Mouse (Mus musculus) stomach, embryonic 14.5 days (tissue): ENCODE results near the gene Ap2b1. TPM values are rescaled to one million over a fixed set of nuclear protein-coding genes. Genes with fewer than 3 reads are reported as not detected.

Experiments used
- ATAC-seq: fragments of 200-750 bp; cut with Nextera tagmentation; 2 replicates; pipeline ENCODE4 v1.8.0; 2017; ENCODE audit warnings: low read depth, moderate TSS enrichment; ENCODE audit not compliant: insufficient number of reproducible peaks, insufficient read depth, low FRiP score
- H3K27ac ChIP-seq: fragments of 300-500 bp; sonication (generic); 2 replicates; pipeline ENCODE4 v1.5.1; 2014; ENCODE audit warnings: mild to moderate bottlenecking, low read length, moderate library complexity, mixed read lengths
- H3K27me3 ChIP-seq: fragments of 300-500 bp; sonication (generic); 2 replicates; pipeline ENCODE4 v1.6.1; 2014; ENCODE audit warnings: low read length, control low read depth, mixed read lengths; ENCODE audit not compliant: control insufficient read depth, insufficient read depth
- H3K36me3 ChIP-seq: fragments of 300-500 bp; sonication (generic); 2 replicates; pipeline ENCODE4 v1.6.1; 2014; ENCODE audit warnings: mild to moderate bottlenecking, control low read depth, low read length, moderate library complexity, mixed read lengths; ENCODE audit not compliant: control insufficient read depth, insufficient read depth
- H3K4me1 ChIP-seq: fragments of 300-500 bp; sonication (generic); 2 replicates; pipeline ENCODE4 v1.6.1; 2014; ENCODE audit warnings: low read length, control low read depth, mixed read lengths; ENCODE audit not compliant: control insufficient read depth, insufficient read depth
- H3K4me2 ChIP-seq: fragments of 300-500 bp; sonication (generic); replicated peaks from 2 replicates; pipeline ENCODE4 v1.6.1; 2014; ENCODE audit warnings: low read depth, low read length, control low read depth
- H3K4me3 ChIP-seq: fragments of 300-500 bp; sonication (generic); 2 replicates; pipeline ENCODE4 v1.5.1; 2014; ENCODE audit warnings: low read depth, low read length, control low read depth
- H3K9ac ChIP-seq: fragments of 300-500 bp; sonication (generic); replicated peaks from 2 replicates; pipeline ENCODE4 v1.6.1; 2014; ENCODE audit warnings: low read depth, mild to moderate bottlenecking, control low read depth, low read length, moderate library complexity, mixed read lengths
- H3K9me3 ChIP-seq: fragments of 300-500 bp; sonication (generic); 2 replicates; pipeline ENCODE4 v1.6.1; 2016; ENCODE audit warnings: low read depth, low read length, control low read depth; ENCODE audit not compliant: control insufficient read depth
- WGBS: fragments of 180-500 bp; shearing (Covaris S2); extraction: QIAGEN DNeasy Blood & Tissue Kit; methylation state at CpG from one replicate; pipeline ENCODE4 v1.1.7; 2014; 5-methylcytosine and 5-hydroxymethylcytosine counted together
- polyA plus RNA-seq: library from polyadenylated mRNA; unstranded; fragments of >200 nt; fragmentation: Nextera tagmentation; extraction: Ambion mirVana; gene quantifications from 2 replicates; pipeline ENCODE4 v1.2.1, GENCODE M21; 2014

The Ap2b1 gene
- polyA plus RNA-seq, 1 experiment from 2014 or later, result 68.6 TPM

- H3K27ac ChIP-seq, result no peak overlapping the region
- peak overlapping the region; percentile 52 for H3K9ac ChIP-seq
- 0 out of 2 replicates have a peak, but pooled peaks have one; percentile 14 for ATAC-seq
- peak overlapping the region; percentile 57 for H3K4me3 ChIP-seq
- no peaks in the 10 kb centered on the region for H3K27me3 ChIP-seq
- no peaks in the 10 kb centered on the region for H3K9me3 ChIP-seq
- H3K4me2 ChIP-seq, result peak overlapping the region; percentile 90
- under 1% methylated on average over 30 of the region's 40 CpGs for WGBS
- peaks cover 4% of the 10 kb centered on the region for H3K4me1 ChIP-seq
- no peaks in the 10 kb centered on the region for H3K36me3 ChIP-seq
Observed at GRCm38 (mm10) chr11:83409792-83410291, 111.0 kb downstream of the Ap2b1 start.

GRCm38 (mm10) chr11:83410510-83410909, 111.7 kb downstream of the Ap2b1 start:
- H3K27me3 ChIP-seq, result no peaks in the 10 kb centered on the region
- H3K27ac ChIP-seq, result no peak overlapping the region
- peaks cover 4% of the 10 kb centered on the region for H3K4me1 ChIP-seq
- no peak for ATAC-seq
- H3K9ac ChIP-seq, result no peak overlapping the region
- H3K9me3 ChIP-seq, result no peaks in the 10 kb centered on the region
- peak overlapping the region; percentile 90; the same call in 1 of the 2 replicates for H3K4me2 ChIP-seq
- WGBS, result 53% methylated on average over 6 of the region's 6 CpGs
- H3K4me3 ChIP-seq, result 0 out of 2 replicates have a peak overlapping the region, but pooled peaks have one; percentile 57
- no peaks in the 10 kb centered on the region for H3K36me3 ChIP-seq

DNA sequence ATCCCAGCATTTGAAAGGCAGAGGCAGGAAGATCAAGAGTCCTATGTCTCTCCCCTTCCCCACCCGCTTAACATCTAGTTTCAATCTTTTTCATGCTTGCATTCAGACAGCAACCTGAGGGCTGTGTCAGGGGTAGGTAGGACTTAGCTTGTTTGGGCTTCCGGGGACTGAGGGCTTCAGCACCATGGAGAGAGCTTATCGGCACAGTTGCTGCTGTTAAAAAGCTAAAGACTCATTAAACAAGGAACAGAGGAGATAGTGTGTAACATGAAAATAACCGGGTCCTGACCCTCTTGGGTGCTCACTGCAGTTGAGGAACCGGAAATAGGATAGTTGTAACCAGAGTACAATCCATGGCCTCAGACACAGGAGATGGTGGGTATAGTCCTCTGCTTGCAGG, 118.3 kb downstream of the Ap2b1 start:
- Histone ChIP-seq H3K4me1 (no peaks in the 10 kb centered on the region), H3K36me3 (no peaks in the 10 kb centered on the region), H3K4me3 (no peak overlapping the region), H3K27ac (no peak overlapping the region), H3K9me3 (no peaks in the 10 kb centered on the region), H3K27me3 (peaks cover 23% of the 10 kb centered on the region), H3K9ac (no peak overlapping the region), H3K4me2 (no peak overlapping the region)
- ATAC-seq, result no peak
- 5% methylated on average over 5 of the region's 5 CpGs for WGBS

DNA sequence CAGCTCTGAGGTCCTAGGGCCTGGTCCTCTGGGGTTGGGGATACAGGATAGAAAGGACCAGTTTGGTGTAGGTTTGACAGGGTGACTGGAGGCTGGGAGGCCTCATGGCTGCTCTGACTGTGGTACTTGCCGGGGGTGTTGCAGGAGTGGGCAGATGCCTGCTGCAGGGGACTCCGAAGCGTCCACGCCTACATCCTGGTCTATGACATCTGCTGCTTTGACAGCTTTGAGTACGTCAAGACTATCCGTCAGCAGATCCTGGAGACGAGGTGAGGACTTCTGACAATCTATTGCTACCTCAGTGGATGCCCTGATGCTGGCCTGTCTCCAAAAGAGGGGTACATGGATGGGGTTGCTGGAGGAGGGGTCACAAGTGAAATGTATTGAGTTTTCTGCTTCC, 118.9 kb downstream of the Ap2b1 start:
- Histone ChIP-seq H3K4me1 (no peaks in the 10 kb centered on the region), H3K9me3 (no peaks in the 10 kb centered on the region), H3K27ac (no peak overlapping the region), H3K4me3 (no peak overlapping the region), H3K27me3 (peaks cover 23% of the 10 kb centered on the region), H3K36me3 (no peaks in the 10 kb centered on the region), H3K9ac (no peak overlapping the region), H3K4me2 (no peak overlapping the region)
- ATAC-seq, result no peak
- 75% methylated on average over 7 of the region's 7 CpGs for WGBS

DNA sequence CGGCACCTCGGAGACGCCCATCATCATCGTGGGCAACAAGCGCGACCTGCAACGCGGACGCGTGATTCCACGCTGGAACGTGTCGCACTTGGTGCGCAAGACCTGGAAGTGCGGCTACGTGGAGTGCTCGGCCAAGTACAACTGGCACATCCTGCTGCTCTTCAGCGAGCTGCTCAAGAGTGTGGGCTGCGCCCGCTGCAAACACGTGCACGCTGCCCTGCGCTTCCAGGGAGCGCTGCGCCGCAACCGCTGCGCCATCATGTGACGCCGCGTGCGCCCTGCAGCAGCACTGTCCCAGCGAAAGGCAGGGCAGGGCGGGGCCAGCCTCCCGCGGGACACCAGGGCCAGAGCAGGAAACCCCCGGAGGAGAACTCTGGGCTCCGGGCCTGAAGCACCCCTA, 119.7 kb downstream of the Ap2b1 start:
- 8% methylated on average over 38 of the region's 38 CpGs for WGBS
- Histone ChIP-seq H3K4me2 (no peak overlapping the region), H3K4me1 (no peaks in the 10 kb centered on the region), H3K27ac (no peak overlapping the region), H3K27me3 (peaks cover 23% of the 10 kb centered on the region), H3K9me3 (no peaks in the 10 kb centered on the region), H3K4me3 (no peak overlapping the region), H3K36me3 (no peaks in the 10 kb centered on the region), H3K9ac (no peak overlapping the region)
- 0 out of 2 replicates have a peak, but pooled peaks have one; percentile 29 for ATAC-seq

GRCm38 (mm10) chr11:83420338-83420737, 121.5 kb downstream of the Ap2b1 start:
- WGBS, result 51% methylated on average over 4 of the region's 4 CpGs
- Histone ChIP-seq H3K27ac (no peak overlapping the region), H3K4me1 (no peaks in the 10 kb centered on the region), H3K27me3 (peaks cover 23% of the 10 kb centered on the region), H3K9ac (no peak overlapping the region), H3K36me3 (no peaks in the 10 kb centered on the region), H3K9me3 (no peaks in the 10 kb centered on the region), H3K4me2 (no peak overlapping the region), H3K4me3 (no peak overlapping the region)
- no peak for ATAC-seq

- H3K4me3 ChIP-seq, result no peak overlapping the region
- peaks cover 23% of the 10 kb centered on the region for H3K27me3 ChIP-seq
- H3K9ac ChIP-seq, result no peak overlapping the region
- no peak overlapping the region for H3K4me2 ChIP-seq
- no peaks in the 10 kb centered on the region for H3K4me1 ChIP-seq
- H3K36me3 ChIP-seq, result no peaks in the 10 kb centered on the region
- no peaks in the 10 kb centered on the region for H3K9me3 ChIP-seq
- 3% methylated on average over 9 of the region's 9 CpGs for WGBS
- ATAC-seq, result no peak
- no peak overlapping the region for H3K27ac ChIP-seq
Observed at GRCm38 (mm10) chr11:83421305-83421704, 122.5 kb downstream of the Ap2b1 start.

DNA sequence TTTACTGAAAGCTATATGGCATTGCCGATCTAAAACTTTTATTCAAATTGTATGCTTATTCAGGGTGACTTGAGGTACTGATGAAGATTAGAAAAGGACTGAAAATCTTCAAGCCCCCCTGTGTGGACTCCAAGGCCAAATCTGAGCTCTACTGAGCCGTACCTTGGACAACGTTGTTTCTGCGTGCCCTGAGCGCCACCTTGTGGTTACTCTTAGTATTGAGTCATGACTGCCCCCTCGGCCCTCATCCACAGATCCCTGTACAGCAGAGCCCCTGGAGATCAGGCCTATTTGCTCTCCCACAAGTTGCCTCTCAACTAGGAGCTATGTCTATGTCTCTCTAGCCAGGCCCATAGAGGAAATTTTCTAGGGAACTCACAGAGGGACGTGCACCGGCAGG, 125.9 kb downstream of the Ap2b1 start:
- Histone ChIP-seq H3K9me3 (no peaks in the 10 kb centered on the region), H3K4me2 (no peak overlapping the region), H3K9ac (no peak overlapping the region), H3K4me3 (no peak overlapping the region), H3K4me1 (no peaks in the 10 kb centered on the region), H3K27ac (no peak overlapping the region), H3K27me3 (peaks cover 21% of the 10 kb centered on the region; the same call in 1 of the 2 replicates), H3K36me3 (no peaks in the 10 kb centered on the region)
- ATAC-seq, result no peak
- 7% methylated on average over 8 of the region's 8 CpGs for WGBS

DNA sequence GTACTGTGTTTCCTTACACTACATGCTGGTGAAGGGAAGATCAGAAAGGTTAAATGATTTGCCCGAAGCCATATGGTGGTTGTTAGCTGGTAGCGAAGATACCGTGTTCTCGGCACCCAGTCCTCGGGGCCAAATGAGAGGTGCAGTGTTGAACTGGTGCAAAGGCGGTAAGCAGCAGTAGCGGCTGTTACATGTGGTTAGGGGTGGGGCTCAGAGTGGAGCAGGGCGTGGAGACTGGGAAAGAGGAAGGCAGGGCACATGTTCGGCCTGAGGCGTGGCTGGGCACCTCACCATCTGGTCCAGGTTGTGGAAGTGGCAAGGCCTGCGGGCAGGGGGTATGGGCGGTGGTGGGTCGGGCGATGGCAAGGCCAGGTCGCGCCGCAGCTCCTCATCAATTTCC, 128.1 kb downstream of the Ap2b1 start:
- no peak overlapping the region for H3K9ac ChIP-seq
- H3K9me3 ChIP-seq, result no peaks in the 10 kb centered on the region
- H3K4me1 ChIP-seq, result no peaks in the 10 kb centered on the region
- no peak overlapping the region for H3K4me2 ChIP-seq
- no peak overlapping the region for H3K4me3 ChIP-seq
- WGBS, result 28% methylated on average over 17 of the region's 17 CpGs
- no peak overlapping the region for H3K27ac ChIP-seq
- ATAC-seq, result no peak
- peaks cover 11% of the 10 kb centered on the region; the same call in 1 of the 2 replicates for H3K27me3 ChIP-seq
- H3K36me3 ChIP-seq, result no peaks in the 10 kb centered on the region
